Mouse (Mus musculus): Measurements from ENCODE around the gene Ccdc163. TPM values are rescaled to one million over a fixed set of nuclear protein-coding genes. Genes with fewer than 3 reads are reported as not detected.

Gene Ccdc163
- total RNA-seq, 2 experiments from 2014 or later = 4.6 to 7.8 TPM

DNA sequence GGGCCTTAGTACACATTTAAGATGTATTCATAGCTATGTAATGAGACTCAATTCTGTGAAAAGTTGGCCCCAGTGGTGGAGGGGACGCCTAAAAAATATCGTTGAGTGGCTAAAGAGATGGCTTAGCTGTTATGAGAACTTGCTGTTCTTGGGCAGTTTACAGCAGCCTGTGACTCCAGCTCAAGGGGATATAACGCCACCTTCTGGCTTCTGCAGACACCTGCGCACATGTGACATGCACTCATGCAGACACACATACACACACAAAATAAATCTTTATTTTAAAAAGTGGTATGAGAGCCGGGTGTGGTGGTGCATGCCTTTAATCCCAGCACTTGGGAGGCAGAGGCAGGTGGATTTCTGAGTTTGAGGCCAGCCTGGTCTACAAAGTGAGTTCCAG, 68.1 kb downstream of the Ccdc163 start:
- DNase-seq (ENCODE audit: low spot score in 2 of 2) = no peak

DNA sequence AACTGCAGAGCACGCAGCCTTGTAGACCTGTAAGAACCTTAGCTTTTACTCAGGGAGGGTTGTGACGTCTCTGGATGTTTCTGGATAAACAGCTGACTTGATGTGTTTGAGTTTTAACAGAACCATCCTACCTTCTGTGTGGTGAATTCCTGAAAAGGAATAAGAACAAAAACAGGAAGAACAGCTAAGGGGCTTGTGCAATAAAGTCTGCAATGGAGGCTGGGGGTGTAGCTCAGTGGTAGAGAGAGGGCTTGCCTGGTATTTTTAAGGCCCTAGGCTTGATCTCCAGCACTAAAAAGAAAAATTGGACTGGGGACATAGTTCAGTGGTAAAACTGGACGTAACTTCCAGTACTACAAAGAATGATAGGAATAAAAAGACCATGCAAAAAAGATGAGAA, 68.8 kb downstream of the Ccdc163 start:
- DNase-seq (ENCODE audit: low spot score in 2 of 2) = no peak

DNA sequence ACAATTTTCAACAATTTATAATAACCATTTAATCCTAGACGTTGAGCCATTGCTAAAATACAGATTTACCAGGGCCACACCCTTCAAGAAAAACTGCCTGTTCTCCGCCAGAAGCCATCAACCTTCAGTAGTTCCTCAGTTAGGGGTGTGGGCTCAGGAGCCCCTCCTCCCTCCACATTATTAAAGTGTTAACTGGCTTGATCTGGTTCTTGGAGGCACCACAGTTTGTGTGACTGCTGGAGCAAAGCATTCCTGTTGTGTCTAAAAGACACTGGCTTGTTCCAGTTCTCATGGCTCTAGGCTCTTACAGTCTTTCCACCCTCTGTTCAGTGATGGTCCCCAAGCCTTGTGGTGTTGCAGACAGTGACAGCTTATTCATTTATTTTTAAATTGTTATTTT, 72.2 kb downstream of the Ccdc163 start:
- no peak for DNase-seq (ENCODE audit: low spot score in 2 of 2)

DNA sequence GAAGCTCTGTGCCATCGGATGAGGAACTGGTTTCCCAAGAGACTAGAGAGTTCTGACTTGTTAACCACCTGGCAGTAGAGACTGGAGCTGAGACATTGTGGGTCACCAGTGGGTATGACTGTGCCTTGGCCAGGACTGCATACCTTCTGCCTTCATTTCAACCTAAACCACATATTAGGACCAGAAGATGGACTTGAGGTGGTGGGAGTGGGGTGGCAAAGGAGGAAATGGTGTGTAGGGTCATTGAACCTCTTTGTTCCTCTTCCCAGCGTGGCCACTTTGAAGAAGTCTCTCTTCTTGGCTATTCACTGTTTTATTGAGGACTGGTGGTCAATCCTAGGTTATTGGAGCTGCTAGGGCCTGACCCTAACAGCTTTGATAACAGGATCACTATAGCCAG, 73.1 kb downstream of the Ccdc163 start:
- DNase-seq (ENCODE audit: low spot score in 2 of 2) = no peak

DNA sequence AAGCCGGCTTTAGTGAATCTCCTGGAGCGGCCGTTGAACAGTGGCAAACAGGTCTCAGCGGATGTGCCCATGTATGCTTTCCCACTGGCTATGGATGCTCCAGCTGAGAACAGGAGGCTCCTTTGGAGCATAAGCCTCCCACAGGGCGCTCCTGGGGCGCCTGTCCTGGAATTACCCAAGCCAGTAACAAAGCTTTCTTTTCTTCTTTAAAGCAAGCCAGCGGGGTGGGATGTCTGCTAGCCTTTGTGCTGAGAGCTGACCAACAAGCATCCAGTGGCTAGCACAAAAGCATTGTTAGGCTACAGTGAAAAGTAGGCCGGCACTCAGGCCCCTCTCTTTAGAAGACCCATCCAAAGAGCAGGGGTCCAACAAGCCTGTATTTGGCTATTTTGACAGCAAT, 73.9 kb downstream of the Ccdc163 start:
- peak in 1 of 2 experiments; percentile 22 for DNase-seq (ENCODE audit: low spot score in 2 of 2)

DNA sequence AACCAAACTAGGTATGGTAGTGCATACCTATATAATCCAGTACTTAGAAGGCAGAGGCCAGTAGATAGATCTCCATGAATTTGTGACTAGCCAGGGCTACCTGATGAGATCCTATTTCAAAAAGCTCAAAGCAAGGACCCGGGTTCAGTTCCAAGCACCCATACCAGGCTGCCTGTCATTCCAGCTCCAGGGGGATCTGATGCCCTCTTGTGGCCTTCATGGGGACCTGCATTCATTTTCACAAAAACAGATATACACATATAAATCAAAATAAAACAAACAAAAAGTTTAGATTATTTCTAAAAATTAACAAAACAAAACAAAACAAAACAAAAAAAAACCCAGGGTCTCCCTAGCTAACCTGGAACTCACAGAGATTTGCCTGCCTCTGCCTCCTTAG, 78.3 kb downstream of the Ccdc163 start:
- DNase-seq (ENCODE audit: low spot score in 2 of 2) = no peak

DNA sequence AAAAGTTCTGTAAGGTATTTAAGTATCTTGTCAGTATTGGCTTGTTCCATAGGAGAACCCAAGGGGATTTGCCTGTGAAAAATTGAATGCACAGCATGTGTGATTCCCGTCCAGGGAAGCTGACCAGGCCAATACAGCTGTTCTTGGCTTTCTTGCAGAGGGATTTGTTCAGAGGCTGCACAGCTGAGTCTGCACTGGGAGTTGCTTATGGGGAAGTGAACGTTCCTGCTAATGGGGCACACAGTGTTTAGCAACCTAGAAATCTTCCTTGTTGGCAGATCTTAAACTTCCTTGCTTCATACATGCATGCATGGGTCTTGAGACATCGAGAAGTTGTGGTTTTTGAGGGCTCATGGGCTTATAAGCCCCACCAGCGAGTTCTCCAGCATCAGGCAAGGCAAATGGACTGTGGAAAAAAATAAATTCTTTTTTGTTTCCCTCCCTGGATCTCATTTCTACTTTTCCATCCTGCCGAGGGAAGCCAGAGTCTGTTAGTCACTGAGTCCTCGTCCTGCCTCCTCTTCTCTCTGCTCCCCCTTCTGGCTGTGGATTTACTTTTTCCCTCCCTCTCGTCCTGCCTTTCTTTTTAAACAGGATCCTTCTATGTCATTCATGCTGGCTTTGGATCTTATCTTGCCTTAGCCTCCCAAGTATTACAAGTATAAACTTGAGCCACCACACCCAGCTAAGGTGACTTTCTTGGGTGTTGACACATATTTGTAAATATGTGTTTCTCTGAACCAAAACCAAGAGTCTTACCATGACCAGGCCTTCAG, 79.9 kb downstream of the Ccdc163 start:
- peak in 1 of 2 experiments; percentile 34 for DNase-seq (ENCODE audit: low spot score in 2 of 2)

DNA sequence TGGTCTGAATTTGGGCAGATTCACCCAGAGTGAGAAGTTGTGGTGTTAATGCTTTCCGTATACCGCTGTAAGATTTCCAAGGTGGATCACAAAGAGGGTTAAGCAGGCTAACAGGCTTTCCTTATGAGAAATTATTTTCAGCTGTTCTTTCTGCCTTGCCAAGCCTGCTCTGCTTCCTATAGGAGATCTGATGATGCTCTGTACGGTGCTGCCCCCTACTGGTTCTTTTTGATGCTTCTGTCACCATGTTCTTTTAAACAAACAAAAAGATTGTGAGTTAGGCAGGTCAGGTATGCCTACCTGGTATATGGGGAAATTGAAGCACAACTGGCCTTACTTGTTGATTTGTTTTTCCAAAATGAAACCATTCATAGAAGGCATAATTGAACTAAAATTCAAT, 80.6 kb downstream of the Ccdc163 start:
- peak; percentile 66 to 95 for DNase-seq (ENCODE audit: low spot score in 2 of 2)

DNA sequence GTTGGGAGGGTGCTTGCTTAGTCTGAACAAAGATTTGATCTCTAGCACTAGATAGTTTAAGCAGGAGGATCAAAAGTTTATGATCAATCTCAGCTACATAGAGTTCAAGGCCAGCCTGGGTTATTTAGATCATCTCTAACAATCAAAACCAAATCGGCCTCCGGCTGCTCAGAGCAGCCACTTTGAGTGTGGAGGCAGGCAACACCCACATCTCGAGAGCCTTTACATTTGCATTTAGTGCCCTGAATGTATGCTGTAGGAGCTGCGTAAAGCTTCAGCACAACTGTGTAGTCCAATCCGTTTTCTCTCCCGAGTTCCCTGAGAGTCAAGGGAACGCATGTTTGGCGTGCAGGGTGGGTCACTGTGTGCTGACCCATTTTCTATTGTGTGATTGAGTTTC, 84.1 kb downstream of the Ccdc163 start:
- no peak for DNase-seq (ENCODE audit: low spot score in 2 of 2)

DNA sequence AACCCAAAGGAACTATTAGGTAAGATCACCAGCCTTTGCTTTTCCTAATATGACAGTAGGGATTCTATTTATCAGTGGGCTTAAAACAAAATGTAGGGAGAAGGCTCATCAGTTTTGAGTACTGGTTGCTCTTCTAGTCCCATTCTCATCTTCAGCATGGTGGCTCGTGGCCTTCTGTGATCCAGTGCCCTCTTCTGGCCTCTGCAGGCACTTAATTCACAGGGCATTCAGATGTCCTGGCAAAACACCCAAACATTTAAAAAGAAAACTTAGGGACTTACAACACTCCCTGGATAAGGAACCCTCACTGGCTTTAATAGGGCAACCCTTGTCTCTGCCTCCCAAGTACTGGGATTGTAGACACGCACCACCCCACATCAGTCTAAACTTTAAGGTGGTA, 86.0 kb downstream of the Ccdc163 start:
- no peak for DNase-seq (ENCODE audit: low spot score in 2 of 2)

DNA sequence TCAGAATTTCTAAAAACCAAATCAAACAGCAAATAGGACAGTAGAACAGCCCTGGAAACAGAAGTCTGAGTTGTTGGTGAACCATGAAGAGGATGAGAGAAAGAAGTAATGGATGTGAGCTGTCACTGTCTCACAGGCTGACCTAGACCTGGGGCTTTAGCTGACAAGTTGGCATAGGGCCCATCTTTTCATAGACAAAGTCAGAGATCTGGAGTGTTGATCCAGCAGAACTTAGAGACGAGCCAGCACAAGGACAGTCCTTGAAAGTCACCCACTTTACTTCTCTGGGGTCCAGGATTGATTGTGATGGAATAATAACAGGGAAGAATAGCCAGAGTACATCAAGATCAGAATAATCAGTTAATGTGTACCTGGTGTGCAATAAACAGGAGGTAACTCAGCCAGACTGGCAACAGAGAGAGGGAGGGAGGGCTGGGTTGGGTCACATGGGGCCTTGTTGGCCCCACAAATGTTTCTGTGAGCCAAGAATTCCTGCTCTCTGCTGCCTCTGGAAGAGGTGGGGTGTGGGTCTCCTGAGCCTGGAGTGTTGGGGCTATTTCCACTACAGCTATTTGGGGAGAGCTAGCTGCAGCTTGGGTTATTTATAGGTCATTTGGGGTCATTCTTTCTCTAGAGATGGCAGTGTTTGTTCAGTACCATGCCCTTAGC, 88.3 kb downstream of the Ccdc163 start:
- DNase-seq (ENCODE audit: low spot score in 2 of 2) = no peak

DNA sequence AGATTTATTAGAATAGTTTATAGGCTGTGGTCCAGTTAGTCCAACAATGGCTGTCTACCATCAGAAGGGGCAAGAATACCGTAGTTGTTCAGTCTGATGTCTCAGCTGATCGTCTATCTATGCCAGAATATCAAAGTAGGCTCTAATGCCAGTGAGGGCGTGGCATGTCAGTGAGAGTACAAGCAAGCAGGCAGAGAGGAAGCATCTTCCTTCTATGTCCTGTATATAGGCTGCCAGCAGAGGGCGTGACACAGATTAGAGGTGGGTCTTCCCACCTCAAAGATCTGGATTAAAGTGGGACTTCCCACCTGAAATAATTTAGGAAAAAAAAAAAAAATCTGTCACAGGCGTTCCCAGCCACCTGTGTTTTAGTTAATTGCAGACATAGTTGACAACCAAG, 91.6 kb downstream of the Ccdc163 start:
- DNase-seq (ENCODE audit: low spot score in 2 of 2) = no peak

Other genes with a start within 250 kb of the Ccdc163 start
- gene Mast2, start 244.3 kb upstream of the Ccdc163 start, total RNA-seq (2021) = 10 to 100 TPM; 94.1 to 97.6 TPM
- 10 to 100 TPM; 17.1 to 19.4 TPM for gene Ipp, start 201.0 kb upstream of the Ccdc163 start, total RNA-seq (2021)
- 10 to 100 TPM; 12.3 to 13.0 TPM for gene Tmem69, start 152.6 kb upstream of the Ccdc163 start, total RNA-seq (2021)
- gene Gpbp1l1, start 150.9 kb upstream of the Ccdc163 start, total RNA-seq (2021) = 10 to 100 TPM; 45.2 to 49.3 TPM
- 1 to 10 TPM; 4.6 to 4.8 TPM for gene Ccdc17, start 111.9 kb upstream of the Ccdc163 start, total RNA-seq (2021)
- gene Nasp, start 80.6 kb upstream of the Ccdc163 start, total RNA-seq (2021) = 10 to 100 TPM; 24.5 to 25.4 TPM
- gene Akr1a1, start 56.8 kb upstream of the Ccdc163 start, total RNA-seq (2021) = 100 to 1,000 TPM; 395 to 397 TPM
- 100 to 1,000 TPM; 153 to 155 TPM for gene Prdx1, start 23.0 kb upstream of the Ccdc163 start, total RNA-seq (2021)
- gene Mmachc, start 103 bp upstream of the Ccdc163 start, total RNA-seq (2021) = 10 to 100 TPM; 17.0 TPM
- 1 to 10 TPM; 3.7 TPM for gene Tesk2, start 12.4 kb downstream of the Ccdc163 start, total RNA-seq (2021)
- 10 to 100 TPM; 12.9 TPM for gene Toe1, start 99.1 kb downstream of the Ccdc163 start, total RNA-seq (2021)
- gene Mutyh, start 99.2 kb downstream of the Ccdc163 start, total RNA-seq (2021) = 1 to 10 TPM; 3.5 to 3.8 TPM
- gene Hpdl, start 113.2 kb downstream of the Ccdc163 start, total RNA-seq (2021) = 1 to 10 TPM; 4.3 to 5.5 TPM
- gene Zswim5, start 168.9 kb downstream of the Ccdc163 start, total RNA-seq (2021) = 10 to 100 TPM; 16.8 to 19.2 TPM